Mouse (Mus musculus) ES-CJ7 (cell line): ENCODE data around the gene Drd4.
A peak's percentile ranks its signal among the peaks of the same experiment; 100 is the strongest.

Source experiments
- DNase-seq: peaks from one replicate; pipeline ENCODE4 v3.0.0; 2011; ENCODE audit warnings: low read depth, low spot score

The Drd4 gene

GRCm38 (mm10) chr7:141292583-141293388, 980 bp downstream of the Drd4 start:
- no peak for DNase-seq

GRCm38 (mm10) chr7:141293852-141294471, 2.2 kb downstream of the Drd4 start:
- peak; percentile 36 for DNase-seq

GRCm38 (mm10) chr7:141294479-141294878, 2.7 kb downstream of the Drd4 start:
- DNase-seq = no peak

- no peak for DNase-seq
These were observed 6.3 kb downstream of the Drd4 start for GRCm38 (mm10) chr7:141297926-141298650.

- DNase-seq = no peak
These were observed 7.4 kb downstream of the Drd4 start for GRCm38 (mm10) chr7:141299175-141299574.

GRCm38 (mm10) chr7:141301386-141301785, 9.6 kb downstream of the Drd4 start:
- DNase-seq = no peak

GRCm38 (mm10) chr7:141302702-141303268, 11.0 kb downstream of the Drd4 start:
- DNase-seq = no peak

- DNase-seq = no peak
These were observed 12.7 kb downstream of the Drd4 start for GRCm38 (mm10) chr7:141304537-141304936.

GRCm38 (mm10) chr7:141314416-141314815, 22.6 kb downstream of the Drd4 start:
- DNase-seq = no peak

- DNase-seq = no peak
These were observed 23.3 kb downstream of the Drd4 start for GRCm38 (mm10) chr7:141315076-141315475.

- peak; percentile 73 for DNase-seq
These were observed 24.2 kb downstream of the Drd4 start for GRCm38 (mm10) chr7:141315974-141316373.

GRCm38 (mm10) chr7:141317619-141318132, 25.9 kb downstream of the Drd4 start:
- DNase-seq = no peak

GRCm38 (mm10) chr7:141319446-141319845, 27.6 kb downstream of the Drd4 start:
- peak; percentile 51 for DNase-seq

GRCm38 (mm10) chr7:141324686-141325085, 32.9 kb downstream of the Drd4 start:
- DNase-seq = no peak

- no peak for DNase-seq
These were observed 35.0 kb downstream of the Drd4 start for GRCm38 (mm10) chr7:141326546-141327446.

GRCm38 (mm10) chr7:141327469-141328372, 35.9 kb downstream of the Drd4 start, which contains the start of the genes Deaf1 and Tmem80:
Gene Deaf1 (minus strand): TSS chr7:141327690.
Gene Tmem80 (plus strand): TSS chr7:141327739.
- peak; percentile 80 for DNase-seq

- no peak for DNase-seq
These were observed 36.7 kb downstream of the Drd4 start for GRCm38 (mm10) chr7:141328373-141328990.

- DNase-seq = no peak
These were observed 38.9 kb downstream of the Drd4 start for GRCm38 (mm10) chr7:141330706-141331105.

- DNase-seq = no peak
These were observed 40.2 kb downstream of the Drd4 start for GRCm38 (mm10) chr7:141331990-141332389.
